Mouse (Mus musculus) spleen, postnatal 4 days (tissue): ENCODE measurements around the gene Xpr1.
"Not testable (repeated sequence)": the region's sequence is repeated elsewhere in the genome, so short reads cannot be mapped to it uniquely, and the experiment has no call there.

Experiments
- DNase-seq, 2 experiments: peaks; one replicate each; pipeline ENCODE4 v3.0.0; 2022; ENCODE audit warnings: low spot score in 2 of 2

Xpr1 gene

DNA sequence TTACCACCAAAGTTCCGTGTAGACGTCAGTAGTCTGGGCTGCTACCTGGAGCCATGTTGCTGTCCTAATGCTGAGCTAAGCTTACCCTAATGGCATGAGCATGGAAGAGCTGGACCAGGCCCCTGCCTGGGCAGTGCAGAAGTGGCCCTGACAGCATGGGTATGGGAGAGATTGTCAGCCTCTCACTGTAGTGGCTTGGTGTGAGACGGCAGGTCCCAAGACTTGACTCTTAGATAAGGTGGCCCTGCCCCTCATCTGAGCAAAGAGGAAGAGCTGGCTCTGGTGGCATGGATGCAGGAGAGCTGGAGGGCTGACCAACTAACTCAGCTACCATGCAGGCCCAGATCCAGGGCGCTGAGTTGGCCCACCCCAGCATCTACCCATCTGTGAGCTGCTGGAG, 79.9 kb downstream of the Xpr1 start:
- DNase-seq = no peak

DNA sequence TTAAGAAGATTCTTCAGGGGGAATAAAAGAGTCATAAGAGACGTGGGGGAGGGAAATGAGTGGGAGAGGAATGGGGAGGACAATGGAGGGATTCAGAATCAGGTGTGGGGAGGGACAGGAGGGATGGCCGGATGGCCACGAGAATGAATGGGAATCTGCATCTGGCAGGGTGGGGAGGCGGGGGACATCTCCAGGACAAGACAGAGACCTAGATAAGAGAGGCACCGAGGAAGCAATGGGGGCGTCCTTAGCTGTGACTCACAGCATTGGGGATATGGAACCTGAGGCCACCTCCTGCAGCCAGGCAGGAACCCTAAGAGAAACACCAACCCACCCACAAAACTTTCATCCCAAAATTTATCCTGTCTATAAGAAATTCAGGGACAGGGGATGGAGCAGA, 81.3 kb downstream of the Xpr1 start:
- no peak for DNase-seq

DNA sequence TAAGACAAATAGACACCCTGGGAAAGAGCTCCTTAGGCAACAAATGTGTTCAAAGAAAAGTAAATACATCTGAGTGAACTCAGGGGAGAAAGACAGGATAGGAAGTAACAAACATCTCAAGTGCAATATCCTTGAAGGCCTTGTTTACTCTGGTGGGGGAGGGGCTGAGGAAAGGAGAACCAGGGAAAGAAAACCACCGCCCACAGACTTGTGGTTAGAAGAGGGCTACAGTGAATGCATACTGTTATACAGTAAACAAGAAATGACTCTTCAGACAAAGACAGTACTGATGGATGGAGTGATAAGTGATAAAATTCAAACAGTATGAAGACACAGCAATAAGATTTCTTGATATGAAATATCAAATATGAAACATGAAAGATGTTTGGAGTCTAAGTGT, 95.0 kb downstream of the Xpr1 start:
- DNase-seq = no peak

DNA sequence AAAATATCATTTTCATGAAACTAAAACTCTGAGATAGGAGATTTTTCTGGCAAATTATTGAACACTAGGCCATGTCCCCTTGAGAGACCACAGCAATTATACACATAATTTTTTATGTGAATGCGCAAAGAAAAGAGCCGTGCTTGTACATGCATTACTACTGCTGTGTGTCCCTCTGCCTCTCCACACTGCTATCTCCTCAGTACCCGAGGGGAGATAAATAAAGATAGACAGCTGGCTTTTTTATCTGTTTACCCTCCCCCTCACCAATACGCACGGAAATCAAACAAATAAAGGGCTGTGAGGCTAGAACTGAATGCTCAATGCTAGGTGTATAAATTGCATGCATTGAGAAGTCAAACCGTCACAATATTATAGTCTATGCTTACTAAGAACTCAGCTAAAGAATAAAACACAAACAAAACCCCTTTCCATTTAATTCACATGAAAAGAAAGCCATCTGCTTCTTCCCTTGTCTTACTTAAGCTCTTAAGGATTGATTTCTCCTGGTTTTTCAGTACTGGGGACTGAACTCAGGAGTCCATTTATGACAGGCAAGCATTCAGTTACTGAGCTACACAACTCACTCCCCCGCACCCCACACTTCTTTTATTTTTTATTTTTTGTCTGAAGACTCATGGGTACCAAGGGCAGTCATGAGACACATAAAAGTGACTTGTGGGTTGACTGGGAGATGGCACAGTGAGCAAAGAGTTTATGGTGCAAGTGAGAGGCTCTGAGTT, 97.0 kb downstream of the Xpr1 start:
- DNase-seq = no peak

DNA sequence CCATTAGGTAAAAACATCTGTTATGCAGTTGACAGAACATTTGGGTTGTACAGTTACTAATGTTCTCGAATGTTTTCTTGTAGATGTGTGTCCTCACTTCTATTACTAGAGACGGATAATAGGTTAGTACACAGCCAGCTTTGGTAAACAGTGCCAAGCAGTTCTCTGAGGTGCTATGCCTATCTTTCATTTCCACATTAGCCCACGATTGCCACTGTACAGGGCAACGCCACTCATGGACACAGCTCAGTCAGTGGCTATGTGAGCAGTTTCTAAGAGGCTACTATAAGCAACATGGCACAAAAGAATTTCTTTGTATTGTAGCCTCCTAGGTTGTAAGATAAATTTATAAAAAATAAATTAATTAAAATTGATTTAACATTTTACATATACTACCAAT, 97.7 kb downstream of the Xpr1 start:
- no peak for DNase-seq

DNA sequence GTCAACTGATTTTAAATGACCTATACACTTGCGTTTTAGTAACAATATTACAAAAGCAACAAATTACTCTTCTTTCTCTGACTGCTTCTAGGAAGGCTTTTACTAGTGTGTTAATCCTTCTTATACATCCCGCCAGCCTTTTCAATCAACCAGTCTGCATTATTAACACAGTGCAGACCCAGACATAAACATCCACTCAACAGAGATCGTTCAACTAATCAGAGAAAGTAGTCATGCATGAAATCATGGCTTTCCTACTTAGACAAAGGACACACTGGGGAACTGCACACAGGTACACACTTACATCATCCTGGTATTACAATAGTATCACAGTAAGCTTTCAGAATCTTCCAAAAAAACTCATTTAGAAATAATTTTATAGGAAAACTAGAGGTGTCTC, 105.5 kb downstream of the Xpr1 start:
- DNase-seq = no peak

DNA sequence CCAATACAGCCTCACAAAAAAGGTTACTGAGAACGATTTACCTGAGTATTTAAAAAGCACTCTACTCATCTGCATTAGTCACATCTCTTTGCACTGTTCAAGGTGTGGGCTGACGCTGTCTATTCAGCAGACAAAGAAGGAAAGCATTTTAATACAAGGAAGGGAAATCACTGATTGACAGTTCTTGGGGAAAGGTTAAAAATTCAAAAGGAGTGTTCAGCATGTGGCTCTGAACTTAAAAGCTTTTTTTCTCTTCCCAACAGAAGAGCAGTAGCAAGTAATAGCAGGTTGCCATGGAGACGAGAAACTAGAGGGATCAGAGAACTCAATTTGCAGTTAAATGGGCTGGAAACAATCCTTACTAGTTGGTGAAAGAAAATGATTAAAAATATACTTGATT, 110.3 kb downstream of the Xpr1 start:
- no peak for DNase-seq

DNA sequence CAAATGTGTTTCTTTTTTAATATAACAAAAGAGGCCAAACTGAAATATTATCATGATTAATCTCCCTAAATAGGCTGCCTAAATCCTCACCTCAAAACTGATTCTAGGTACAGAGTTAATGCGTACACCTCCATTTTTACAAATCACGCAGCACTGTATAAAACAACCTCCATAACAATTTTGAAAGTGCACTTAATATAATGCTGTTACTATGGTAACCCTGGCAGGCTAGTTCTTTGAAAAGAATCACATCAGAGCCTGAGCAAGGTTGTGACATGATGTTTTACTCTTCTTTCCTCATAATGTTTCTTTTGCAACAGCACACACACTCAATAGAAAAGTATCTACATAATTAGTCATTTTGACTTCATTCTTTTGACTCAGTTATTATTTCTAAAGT, 113.8 kb downstream of the Xpr1 start:
- DNase-seq = no peak

DNA sequence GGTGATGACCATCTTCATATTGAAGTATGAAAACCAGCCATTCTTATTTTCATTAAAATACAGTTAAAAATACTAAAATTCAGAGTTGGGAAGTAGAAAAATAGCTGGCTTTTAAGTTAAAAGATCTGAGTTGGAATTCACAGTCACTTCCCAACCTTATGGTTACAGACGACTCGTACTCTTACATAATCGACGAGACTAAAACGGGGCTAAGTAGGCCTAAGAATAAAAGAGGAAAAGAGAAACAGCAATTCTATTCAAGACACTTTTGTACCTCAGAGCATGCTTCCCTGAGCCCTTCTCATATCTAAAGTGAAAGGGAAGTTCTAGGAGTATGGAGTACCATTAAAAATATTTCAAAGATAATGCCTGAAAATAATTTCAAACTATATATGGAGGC, 119.6 kb downstream of the Xpr1 start:
- DNase-seq = no peak

DNA sequence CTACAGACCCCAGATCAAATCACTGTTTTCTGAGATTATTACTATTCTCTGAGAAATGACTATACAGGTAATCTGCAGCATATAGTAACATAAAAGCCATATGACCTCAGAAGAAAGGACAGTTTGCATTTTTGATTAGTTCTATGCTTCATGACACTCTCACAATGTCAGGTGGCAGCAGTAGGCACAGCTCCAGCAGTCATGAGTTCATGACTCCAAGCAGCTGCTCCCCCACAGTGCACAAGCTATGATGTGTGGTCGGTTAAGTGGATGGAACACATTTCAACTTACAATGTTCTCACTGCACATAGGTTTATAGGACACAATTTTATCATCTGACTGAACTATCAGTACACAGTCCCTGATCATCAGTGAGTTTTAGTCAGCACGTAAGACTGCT, 120.0 kb downstream of the Xpr1 start:
- no peak for DNase-seq

DNA sequence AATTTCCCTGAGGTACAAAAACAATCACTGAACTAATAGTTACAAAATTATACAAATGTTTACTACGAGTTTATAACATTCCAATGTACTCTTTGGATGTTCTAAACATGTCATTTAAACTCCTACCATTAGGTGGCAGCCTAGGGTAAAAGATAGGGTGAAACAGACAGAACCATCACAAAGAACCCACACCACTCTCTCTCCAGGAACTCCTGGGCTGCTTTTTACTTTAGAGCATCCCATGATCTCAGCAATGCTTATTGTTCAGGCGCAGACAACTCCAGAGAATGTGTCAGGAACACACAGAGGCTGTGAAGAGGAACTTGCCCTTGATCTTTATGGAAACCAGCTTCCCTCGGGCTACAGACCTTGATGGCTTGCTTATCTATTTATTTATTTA, 123.8 kb downstream of the Xpr1 start:
- DNase-seq = no peak

DNA sequence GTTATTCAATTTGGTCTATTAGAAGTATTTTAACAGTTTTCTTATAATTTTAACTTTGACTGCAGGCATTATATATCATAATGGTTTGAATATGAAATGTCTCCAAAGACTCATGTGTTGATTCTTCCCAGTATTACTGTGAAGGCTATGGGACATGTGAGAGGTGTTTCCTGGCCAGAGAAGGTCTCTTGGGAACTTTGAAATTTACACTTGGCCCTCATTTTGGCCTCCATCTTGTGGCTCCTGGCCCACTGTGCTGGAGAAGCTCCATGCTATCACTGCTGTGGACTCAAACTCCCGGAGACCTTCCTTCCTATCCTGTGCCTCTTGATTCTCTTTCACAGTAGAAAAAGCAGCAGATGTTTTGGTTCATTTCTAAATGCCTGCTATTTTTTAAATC, 127.8 kb downstream of the Xpr1 start:
- no peak for DNase-seq

DNA sequence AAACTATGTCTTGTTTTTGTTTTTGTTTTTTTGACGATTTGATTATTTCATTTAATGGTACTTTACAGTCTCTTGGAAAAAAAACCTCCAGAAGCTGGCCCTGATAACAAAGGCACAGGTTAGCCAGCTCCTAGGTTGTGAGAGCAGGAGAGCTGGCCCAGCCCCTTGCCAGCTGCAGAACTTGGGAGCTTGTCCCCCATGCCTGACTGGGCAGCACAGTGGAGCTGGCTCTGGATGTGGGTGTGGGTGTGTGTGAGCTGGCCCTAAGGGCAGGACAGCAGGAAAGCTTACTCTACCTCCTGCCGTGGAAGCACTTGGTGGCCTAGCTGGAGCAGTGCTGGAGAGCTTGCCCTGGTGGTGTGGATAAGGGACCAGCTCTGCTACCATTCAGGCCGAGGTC, 129.2 kb downstream of the Xpr1 start:
- DNase-seq = no peak

DNA sequence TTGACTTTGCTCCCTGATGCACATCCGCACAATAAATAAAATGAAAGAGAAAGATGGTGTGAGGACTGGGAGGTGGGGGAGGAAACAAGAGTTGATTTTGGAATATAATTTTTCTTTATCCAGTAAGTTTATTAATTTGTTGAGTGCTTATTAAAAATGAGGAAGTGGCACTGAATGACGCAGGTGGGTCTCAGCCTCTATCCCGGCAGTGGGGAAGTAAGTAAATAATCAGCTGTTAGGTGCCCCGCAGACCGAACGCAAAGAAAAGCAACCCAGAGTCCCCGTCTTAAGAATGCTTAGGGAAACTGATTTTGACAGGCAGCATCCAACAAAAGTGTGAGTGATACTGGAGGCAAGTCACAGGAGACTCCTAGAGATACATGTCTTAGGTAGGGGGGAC, 133.4 kb downstream of the Xpr1 start:
- no peak for DNase-seq

DNA sequence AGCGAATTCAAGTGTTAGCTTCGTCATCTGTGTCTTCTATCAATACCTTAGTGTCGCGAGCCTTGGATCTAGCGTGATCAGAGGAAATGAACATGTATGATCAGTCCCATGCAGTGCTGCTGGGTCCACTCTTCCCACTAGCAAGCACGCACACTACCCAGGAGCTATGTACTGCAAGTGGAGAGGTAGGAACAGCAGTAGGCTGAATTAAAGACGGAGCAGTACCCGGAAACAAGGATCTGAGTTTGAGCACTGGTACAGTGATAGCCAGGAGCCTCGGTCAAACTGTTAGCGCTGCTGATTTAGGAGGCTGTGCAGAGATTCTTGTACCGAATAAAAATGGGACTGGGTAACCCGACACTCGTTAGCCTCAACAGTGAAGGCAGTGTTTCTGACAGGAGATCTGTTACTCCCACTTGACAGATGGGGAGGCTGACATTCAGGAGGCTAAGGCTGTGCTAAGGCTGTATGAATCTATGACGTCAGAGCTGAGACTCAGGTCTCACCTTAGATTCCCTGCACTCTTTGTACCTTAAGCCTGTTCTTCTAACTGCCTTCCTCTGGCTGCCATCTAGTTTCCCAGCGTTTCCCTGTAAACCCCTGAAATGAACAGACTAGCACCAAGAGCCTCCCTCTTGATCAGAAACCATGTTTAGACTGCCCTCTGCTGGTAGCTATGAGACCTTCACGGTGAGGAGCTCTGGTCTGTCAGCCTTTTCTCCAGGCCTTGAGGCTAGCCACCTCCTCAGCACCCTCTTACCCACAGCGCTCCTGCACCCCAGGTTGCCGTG, 136.0 kb downstream of the Xpr1 start:
- DNase-seq = peak; percentile 53 to 74

DNA sequence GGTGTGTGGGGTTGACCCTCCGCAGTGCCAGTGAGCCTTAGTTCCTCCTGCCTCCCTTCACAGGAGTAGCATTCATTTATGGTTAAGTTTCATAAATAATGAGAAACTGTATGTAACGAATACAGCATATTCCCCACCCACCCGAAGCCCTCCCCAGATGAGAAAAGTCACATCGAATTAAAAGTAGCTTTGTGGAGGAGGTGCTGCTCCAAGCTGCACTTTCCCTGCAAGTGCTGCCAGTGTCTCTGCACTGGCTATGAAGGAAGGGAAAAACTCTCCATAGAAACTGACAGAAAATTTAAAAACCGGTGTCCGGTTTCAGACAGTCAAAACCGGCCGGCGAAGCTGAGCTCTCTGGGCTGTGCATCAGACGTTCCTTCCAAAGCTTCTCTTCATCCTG, 136.9 kb downstream of the Xpr1 start:
- no peak for DNase-seq

DNA sequence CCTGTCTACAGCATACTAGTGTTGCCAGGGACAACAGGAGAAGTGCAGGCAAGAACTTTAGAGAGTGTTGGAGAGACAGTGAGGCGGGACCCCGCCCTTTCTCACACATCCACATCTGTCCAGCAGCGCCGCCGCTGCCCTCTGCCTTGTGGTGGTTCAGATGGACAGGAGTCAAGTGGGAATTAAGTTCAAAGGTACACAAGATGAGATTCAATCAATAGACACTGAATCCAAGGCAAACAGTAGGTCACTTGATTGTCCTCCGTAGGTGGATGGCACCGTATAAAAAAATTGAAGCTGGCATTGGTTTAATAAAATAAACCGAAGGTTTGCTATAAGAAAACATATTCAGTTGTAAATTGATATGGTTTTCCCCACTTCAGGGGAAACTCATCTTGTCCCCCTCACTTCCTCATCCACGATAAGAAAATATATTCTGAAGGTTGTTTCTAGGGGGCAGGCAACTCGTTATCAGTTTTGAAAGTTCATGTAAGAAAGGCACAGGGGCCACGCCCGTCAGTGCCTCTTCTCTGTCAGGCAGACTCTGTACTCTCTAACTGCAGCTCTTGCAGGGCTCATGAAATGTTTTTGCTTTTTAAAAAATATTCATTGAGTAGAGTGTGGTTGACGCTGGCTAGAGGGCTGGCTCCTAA, 140.7 kb downstream of the Xpr1 start:
- DNase-seq = no peak

DNA sequence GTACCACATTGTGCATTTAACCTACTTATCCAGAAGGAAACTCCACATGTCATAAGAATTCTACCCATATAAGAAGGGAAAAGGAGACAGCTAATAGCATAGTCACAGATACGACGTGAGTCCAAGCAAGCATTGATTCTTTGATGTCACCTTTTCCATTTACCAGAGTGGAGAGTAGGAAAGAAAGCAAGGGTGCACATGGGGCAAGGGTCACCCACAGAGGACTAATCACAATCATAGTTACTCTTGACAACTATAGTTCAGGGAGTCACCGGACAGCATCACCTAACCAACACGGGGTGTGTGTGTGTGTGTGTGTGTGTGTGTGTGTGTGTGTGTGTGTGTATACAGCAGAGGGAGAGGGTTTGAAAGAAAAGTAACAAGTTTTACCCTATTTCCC, 141.4 kb downstream of the Xpr1 start:
- no peak for DNase-seq

DNA sequence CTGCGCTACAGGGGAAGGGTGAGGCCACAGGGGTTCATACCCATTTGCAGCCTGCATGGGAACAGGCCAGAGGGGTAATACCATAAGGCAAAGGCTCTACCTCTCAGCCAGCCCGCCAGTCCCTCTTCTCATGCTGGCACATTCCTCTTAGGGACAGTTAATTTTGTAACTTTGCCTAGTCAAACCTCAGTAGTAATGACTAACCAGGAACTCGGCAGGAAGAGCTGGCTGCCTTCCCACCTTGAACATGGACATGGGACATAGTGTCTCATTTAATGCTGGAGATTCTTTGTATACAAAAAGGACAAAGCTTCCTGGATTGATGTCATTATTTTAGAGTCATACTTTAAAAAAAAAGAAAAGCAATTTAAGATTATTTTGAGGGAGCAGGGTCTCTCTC, 142.2 kb downstream of the Xpr1 start:
- no peak for DNase-seq

DNA sequence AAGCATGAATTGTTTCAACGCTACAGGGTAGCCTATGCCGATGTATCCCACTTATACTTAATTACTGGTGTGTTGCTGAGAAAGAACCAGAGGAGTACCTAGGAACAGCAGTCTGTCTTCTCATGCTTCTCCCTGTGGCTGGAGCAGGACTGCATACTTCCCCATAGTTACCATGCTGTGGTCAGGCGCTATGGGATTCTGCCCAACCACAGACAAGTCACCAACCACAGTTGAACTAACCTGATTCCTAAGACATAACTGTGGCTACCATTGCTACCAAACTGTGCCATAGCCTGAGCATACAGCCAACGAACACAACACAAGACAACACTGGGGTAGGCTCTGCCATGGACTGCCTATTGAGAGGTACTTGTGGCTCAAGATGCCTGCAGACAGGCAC, 144.3 kb downstream of the Xpr1 start:
- DNase-seq = peak in 1 of 2 experiments; percentile 51

DNA sequence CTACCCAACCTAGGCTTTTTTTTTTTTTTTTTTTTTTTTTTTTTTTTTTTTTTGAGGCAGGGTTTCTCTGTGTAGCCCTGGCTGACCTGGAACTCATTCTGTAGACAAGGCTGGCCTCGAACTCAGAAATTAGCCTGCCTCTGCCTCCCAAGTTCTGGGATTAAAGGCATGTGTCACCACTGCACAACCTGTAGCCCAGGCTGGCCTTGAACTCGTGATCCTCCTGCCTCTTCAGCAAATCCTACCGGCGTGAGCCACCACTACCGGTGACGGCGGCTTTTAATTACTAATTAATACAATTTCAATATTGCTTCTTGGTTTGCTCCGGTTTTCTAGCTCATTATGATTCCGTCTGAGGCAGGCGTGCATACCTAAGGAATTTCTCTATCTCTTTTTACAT, 154.7 kb downstream of the Xpr1 start:
- not testable (repeated sequence) for DNase-seq

DNA sequence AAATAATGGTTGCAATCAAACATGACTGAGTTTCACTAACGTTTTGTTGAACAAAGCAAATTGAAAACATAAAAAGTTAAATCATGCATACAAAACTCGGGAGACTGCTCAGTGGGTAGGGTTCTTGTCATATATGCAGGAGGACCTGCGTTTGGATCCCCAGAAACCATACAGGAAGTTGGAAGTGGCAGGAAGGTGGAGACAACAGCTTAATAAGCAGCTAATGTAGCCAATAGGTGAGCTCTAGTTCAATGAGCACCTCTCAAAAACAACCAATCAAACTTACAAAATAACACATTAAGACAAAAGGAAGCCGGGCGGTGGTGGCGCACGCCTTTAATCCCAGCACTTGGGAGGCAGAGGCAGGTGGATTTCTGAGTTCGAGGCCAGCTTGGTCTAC, 162.9 kb downstream of the Xpr1 start:
- no peak for DNase-seq

DNA sequence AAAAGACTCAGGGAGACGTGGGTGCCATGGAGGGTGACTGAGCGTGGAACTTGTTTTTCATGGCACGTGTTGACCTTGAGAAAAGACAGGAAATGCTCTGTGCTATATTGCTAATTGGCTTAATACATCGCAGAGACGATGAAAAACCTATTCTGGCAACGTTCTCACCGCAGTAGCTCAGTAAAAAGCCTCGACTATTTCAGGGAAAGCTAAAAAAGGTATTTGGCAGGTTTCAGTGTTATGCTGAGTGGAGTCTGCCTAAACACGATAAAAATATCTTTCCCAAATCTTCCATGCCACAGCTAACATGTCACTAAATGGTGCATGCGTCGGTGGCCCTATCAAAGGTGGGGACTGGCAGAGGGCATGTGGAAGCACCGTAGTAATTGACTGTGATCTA, 164.1 kb downstream of the Xpr1 start:
- DNase-seq = no peak
